Mouse (Mus musculus): ENCODE measurements around the gene Actl7b. TPM values are rescaled to one million over a fixed set of nuclear protein-coding genes. Genes with fewer than 3 reads are reported as not detected.
A peak's percentile ranks its signal among the peaks of the same experiment; 100 is the strongest.

The Actl7b gene
- polyA plus RNA-seq (2015; fragmentation: Nextera tagmentation; extraction: Ambion mirVana) = 0.08 TPM in 1 of 2 replicates, not detected in the other

DNA sequence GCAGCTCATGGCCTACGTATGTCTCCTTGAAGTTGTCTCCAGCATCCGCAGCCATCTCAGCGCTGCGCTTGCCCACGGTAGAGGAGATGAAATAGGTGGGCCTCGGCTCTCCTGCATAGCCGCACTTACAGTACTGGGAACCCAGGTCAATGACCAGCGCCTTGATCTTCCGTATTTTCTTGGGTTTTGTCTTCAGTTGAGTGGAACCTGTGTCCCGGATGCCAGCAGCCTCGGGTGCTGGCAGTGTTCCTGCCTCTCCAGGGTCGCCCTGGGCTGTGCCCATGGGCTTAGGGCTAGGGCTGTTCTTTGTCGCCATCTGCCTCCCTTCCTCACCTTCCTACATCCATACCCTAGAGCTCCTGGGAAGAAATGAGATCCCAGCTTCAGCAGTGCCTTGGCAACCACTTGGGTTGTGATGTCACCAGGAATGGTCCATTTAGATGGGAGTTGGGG is at the start of gene Actl7b:
TSS of gene Actl7b (minus strand) at position 403 of the 453 bp plus-strand sequence.
- ATAC-seq = no peak
- WGBS = 92% methylated on average over 13 of the region's 13 CpGs

DNA sequence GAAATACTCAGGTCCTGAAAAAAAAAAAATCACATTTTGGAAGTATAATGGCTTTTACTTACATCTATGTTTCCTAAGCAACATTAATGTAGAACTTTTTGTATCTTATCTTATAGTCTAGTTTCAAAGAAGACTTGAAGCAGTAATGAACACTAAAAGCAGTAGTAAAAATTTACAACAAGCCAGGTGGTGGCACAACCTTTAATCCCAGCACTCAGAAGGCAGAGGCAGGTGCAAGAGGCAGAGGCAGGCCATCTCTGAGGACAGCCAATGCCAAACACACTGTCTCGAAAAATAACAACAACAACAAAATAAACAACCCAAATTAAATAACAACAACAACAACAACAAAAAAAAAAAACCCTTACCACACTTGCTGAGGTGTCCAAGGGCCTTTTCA is 29.8 kb upstream of the Actl7b start:
- ATAC-seq (no peak), DNase-seq (ENCODE audit: low spot score) (no peak)
- Histone ChIP-seq H3K4me1 (ENCODE audit: insufficient read depth, low read depth, low read length) (no peaks in the 10 kb centered on the region), H3K4me3 (ENCODE audit: low read depth, low read length) (no peak overlapping the region), H3K27ac (ENCODE audit: low read length) (no peak overlapping the region), H3K9ac (replicated peaks; ENCODE audit: low read depth) (no peak overlapping the region), H3K9me3 (ENCODE audit: low read length) (no peaks in the 10 kb centered on the region), H3K4me2 (replicated peaks; ENCODE audit: low read depth, low read length) (no peak overlapping the region), H3K36me3 (ENCODE audit: insufficient read depth, low read length) (peaks cover 54% of the 10 kb centered on the region; the same call in 1 of the 2 replicates), H3K27me3 (replicated peaks; ENCODE audit: insufficient read depth, low read length) (no peaks in the 10 kb centered on the region)
- WGBS = 60% methylated on average over 1 of the region's 1 CpGs
- TF ChIP-seq CTCF (IDR thresholded peaks at IDR 0.05) (no peak), EP300 (IDR thresholded peaks at IDR 0.05) (no peak)

More for the DNA sequence above, at the start of gene Actl7b:
- Histone ChIP-seq H3K9ac (replicated peaks; ENCODE audit: low read depth) (no peak within 1 kb of the TSS), H3K27ac (ENCODE audit: low read length) (no peak within 1 kb of the TSS), H3K27me3 (replicated peaks; ENCODE audit: insufficient read depth, low read length) (no peaks in the 10 kb centered on the region), H3K9me3 (ENCODE audit: low read length) (no peaks in the 10 kb centered on the region), H3K4me3 (ENCODE audit: low read depth, low read length) (no peak within 1 kb of the TSS), H3K36me3 (ENCODE audit: insufficient read depth, low read length) (no peaks in the 10 kb centered on the region), H3K4me2 (replicated peaks; ENCODE audit: low read depth, low read length) (no peak within 1 kb of the TSS), H3K4me1 (ENCODE audit: insufficient read depth, low read depth, low read length) (no peaks in the 10 kb centered on the region)
- no peak for TF ChIP-seq CTCF (IDR thresholded peaks at IDR 0.05)
- TF ChIP-seq EP300 (IDR thresholded peaks at IDR 0.05) = no peak
- DNase-seq (ENCODE audit: low spot score) = no peak

DNA sequence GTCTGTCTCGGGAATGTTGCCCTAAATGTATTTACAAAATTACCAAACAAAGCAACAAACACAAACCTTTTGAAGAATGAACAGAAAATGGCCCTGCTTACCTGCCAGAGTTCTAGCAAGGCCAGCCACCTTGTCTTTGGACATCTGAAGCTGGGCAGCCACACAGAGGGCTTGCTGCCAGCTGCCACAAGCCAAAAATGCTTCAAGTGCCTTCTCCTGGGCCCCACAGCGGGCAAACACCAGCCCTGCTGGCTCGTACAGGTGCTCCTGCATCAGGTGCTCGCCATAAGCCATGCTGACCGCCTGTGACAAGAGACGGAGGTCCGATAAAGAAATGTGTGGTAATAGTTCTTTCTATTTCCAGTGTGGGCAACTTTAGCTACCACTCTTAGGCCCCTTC is 27.7 kb upstream of the Actl7b start:
- H3K9me3 ChIP-seq (ENCODE audit: low read length) = no peaks in the 10 kb centered on the region
- H3K4me3 ChIP-seq (ENCODE audit: low read depth, low read length) = no peak overlapping the region
- H3K36me3 ChIP-seq (ENCODE audit: insufficient read depth, low read length) = peaks cover 48% of the 10 kb centered on the region; the same call in 1 of the 2 replicates
- no peak overlapping the region for H3K4me2 ChIP-seq (replicated peaks; ENCODE audit: low read depth, low read length)
- DNase-seq (ENCODE audit: low spot score) (no peak), ATAC-seq (peak; percentile 56)
- WGBS = 61% methylated on average over 7 of the region's 7 CpGs
- H3K27me3 ChIP-seq (replicated peaks; ENCODE audit: insufficient read depth, low read length) = no peaks in the 10 kb centered on the region
- no peak overlapping the region for H3K27ac ChIP-seq (ENCODE audit: low read length)
- TF ChIP-seq CTCF (IDR thresholded peaks at IDR 0.05) (no peak), EP300 (IDR thresholded peaks at IDR 0.05) (no peak)
- H3K9ac ChIP-seq (replicated peaks; ENCODE audit: low read depth) = no peak overlapping the region
- no peaks in the 10 kb centered on the region for H3K4me1 ChIP-seq (ENCODE audit: insufficient read depth, low read depth, low read length)

DNA sequence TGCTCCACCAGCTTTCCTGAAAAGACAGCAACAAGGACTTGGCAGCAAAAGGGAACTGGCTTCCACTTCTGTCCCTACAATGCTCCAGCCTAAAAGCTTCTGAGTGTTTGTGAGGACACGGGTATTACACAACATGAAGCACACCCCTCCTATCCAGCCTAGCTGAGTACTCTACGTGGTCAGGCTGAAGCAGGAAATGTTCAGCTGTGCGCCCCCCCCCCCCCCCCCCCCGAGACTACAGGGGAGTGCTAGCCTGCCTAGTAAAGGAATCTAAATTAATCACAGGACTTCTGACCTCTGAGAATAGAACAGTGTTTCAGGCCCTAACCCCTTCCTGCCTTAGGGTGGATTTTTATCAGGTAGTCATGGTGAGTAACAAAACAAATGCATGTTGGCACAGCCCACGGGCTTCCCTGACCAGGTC is 26.6 kb upstream of the Actl7b start:
- Histone ChIP-seq H3K4me2 (replicated peaks; ENCODE audit: low read depth, low read length) (no peak overlapping the region), H3K27me3 (replicated peaks; ENCODE audit: insufficient read depth, low read length) (no peaks in the 10 kb centered on the region), H3K9me3 (ENCODE audit: low read length) (no peaks in the 10 kb centered on the region), H3K9ac (replicated peaks; ENCODE audit: low read depth) (no peak overlapping the region), H3K4me1 (ENCODE audit: insufficient read depth, low read depth, low read length) (no peaks in the 10 kb centered on the region), H3K36me3 (ENCODE audit: insufficient read depth, low read length) (peaks cover 38% of the 10 kb centered on the region; the same call in 1 of the 2 replicates), H3K4me3 (ENCODE audit: low read depth, low read length) (no peak overlapping the region), H3K27ac (ENCODE audit: low read length) (no peak overlapping the region)
- DNase-seq (ENCODE audit: low spot score) (peak; percentile 79), ATAC-seq (peak; percentile 82)
- 62% methylated on average over 5 of the region's 5 CpGs for WGBS
- no peak for TF ChIP-seq EP300 (IDR thresholded peaks at IDR 0.05)

DNA sequence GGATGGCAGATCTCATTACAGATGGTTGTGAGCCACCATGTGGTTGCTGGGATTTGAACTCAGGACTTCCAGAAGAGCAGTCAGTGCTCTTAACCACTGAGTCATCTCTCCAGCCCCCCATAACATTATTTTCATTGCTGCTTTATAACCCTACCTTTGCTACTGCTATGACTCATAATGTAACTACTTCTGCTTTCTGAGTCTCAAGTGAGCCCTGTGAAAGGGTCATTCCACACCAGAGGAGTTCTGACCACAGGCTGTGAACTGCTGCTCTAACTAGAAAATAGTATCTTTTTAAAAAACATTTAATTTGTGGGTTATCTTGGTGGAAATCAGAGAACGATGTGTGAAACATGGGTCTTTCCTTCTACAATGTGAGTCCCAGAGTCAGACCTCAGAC is 16.4 kb upstream of the Actl7b start:
- Histone ChIP-seq H3K27me3 (replicated peaks; ENCODE audit: insufficient read depth, low read length) (no peaks in the 10 kb centered on the region), H3K27ac (ENCODE audit: low read length) (no peak overlapping the region), H3K4me2 (replicated peaks; ENCODE audit: low read depth, low read length) (no peak overlapping the region), H3K4me1 (ENCODE audit: insufficient read depth, low read depth, low read length) (no peaks in the 10 kb centered on the region), H3K4me3 (ENCODE audit: low read depth, low read length) (no peak overlapping the region), H3K36me3 (ENCODE audit: insufficient read depth, low read length) (peaks cover 32% of the 10 kb centered on the region), H3K9me3 (ENCODE audit: low read length) (no peaks in the 10 kb centered on the region), H3K9ac (replicated peaks; ENCODE audit: low read depth) (no peak overlapping the region)
- WGBS = 84% methylated on average over 1 of the region's 1 CpGs
- DNase-seq (ENCODE audit: low spot score) (peak; percentile 48), ATAC-seq (peak; percentile 56; the same call in 1 of the 2 replicates)
- TF ChIP-seq CTCF (IDR thresholded peaks at IDR 0.05) = no peak
- TF ChIP-seq EP300 (IDR thresholded peaks at IDR 0.05) = no peak

DNA sequence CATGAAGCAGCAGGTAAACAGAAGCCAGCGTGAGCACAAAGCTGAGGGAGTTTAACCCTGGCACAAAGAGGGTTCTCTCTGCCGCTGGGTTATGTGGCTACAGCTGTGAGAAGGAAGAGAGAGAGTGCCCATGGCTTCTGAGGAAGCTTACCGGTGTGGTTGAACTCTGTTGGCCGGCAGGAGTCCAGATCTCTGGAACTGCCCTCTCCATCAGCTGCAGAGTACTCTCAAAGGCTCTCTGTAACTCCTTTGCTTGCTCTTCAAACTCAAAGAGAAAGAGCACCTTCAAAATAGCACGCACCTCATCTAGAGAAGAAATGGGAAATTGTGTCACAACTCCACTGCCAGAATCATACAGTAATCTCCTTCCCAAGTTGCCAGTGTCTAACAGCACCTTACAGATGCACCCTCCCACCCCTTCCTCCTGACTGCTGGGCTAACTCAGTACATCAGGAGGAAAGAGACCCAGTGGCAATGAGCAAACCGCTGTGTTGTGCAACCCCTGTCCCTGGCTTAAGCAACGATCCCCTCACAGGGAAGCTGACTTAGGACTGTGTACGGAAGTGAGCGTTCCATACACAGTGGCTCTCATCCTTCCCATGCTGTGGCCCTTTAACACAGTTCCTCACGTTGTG is 15.8 kb upstream of the Actl7b start:
- H3K4me1 ChIP-seq (ENCODE audit: insufficient read depth, low read depth, low read length) = no peaks in the 10 kb centered on the region
- H3K4me2 ChIP-seq (replicated peaks; ENCODE audit: low read depth, low read length) = no peak overlapping the region
- DNase-seq (ENCODE audit: low spot score) (peak; percentile 69), ATAC-seq (peak; percentile 89)
- H3K9me3 ChIP-seq (ENCODE audit: low read length) = no peaks in the 10 kb centered on the region
- peak overlapping the region; percentile 66; the same call in 1 of the 2 replicates for H3K27ac ChIP-seq (ENCODE audit: low read length)
- no peaks in the 10 kb centered on the region for H3K27me3 ChIP-seq (replicated peaks; ENCODE audit: insufficient read depth, low read length)
- no peak overlapping the region for H3K4me3 ChIP-seq (ENCODE audit: low read depth, low read length)
- 71% methylated on average over 10 of the region's 10 CpGs for WGBS
- H3K36me3 ChIP-seq (ENCODE audit: insufficient read depth, low read length) = peaks cover 32% of the 10 kb centered on the region
- TF ChIP-seq CTCF (IDR thresholded peaks at IDR 0.05) (no peak), EP300 (IDR thresholded peaks at IDR 0.05) (peak; percentile 21)
- H3K9ac ChIP-seq (replicated peaks; ENCODE audit: low read depth) = no peak overlapping the region
